Mouse (Mus musculus) megakaryocyte, embryonic 14.5 days (primary cell): ENCODE measurements around the gene Sspo.

Experiments
- FLI1 ChIP-seq: IDR thresholded peaks from 2 replicates; pipeline ENCODE4 v1.6.1; 2012; ENCODE audit warnings: low read length, inconsistent platforms, mixed read lengths
- GATA1 ChIP-seq: IDR thresholded peaks from 3 replicates; pipeline ENCODE4 v1.6.1; 2012; ENCODE audit warnings: mixed read lengths, low read length, inconsistent platforms, borderline replicate concordance

DNA sequence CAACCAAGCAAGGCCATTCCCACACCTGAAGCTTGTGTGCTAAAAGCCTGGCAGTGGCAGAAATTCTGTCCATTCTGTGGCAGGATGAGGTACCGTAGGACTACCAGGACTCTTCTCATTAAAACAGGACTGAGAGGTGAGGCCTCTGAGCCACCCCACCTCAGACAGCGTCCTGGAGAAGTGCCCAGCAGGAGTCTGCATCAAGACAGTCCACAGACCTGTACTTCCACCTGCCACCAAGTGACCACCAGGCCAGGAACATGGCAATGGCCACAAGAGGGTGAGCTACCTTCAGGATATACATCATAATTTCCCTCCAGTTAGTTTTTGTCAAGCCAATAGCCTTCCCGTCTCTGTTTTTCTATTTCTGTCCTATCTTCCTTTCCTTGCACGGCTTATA lies 35.9 kb upstream of the Sspo start:
- TF ChIP-seq FLI1: no peak
- TF ChIP-seq GATA1: no peak
